Mouse (Mus musculus) ES-CJ7 (cell line): Measurements from ENCODE around the gene Hyal1.

Experiments
- DNase-seq: peaks from one replicate; pipeline ENCODE4 v3.0.0; 2011; ENCODE audit warnings: low read depth, low spot score

Hyal1 gene

GRCm38 (mm10) chr9:107576357-107577107 lies at the start of gene Hyal1:
Gene Hyal1 (plus strand): TSS chr9:107576927.
- peak; percentile 86 for DNase-seq

GRCm38 (mm10) chr9:107533791-107534407 lies 42.8 kb upstream of the Hyal1 start, which contains the start of gene Tmem115:
Gene Tmem115 (plus strand): TSS chr9:107533945.
- DNase-seq: peak; percentile 99

GRCm38 (mm10) chr9:107534408-107535202 lies 42.1 kb upstream of the Hyal1 start:
- no peak for DNase-seq

- no peak for DNase-seq
These were observed 38.5 kb upstream of the Hyal1 start for GRCm38 (mm10) chr9:107538231-107538630.

- no peak for DNase-seq
These were observed 38.0 kb upstream of the Hyal1 start for GRCm38 (mm10) chr9:107538711-107539110.

- DNase-seq: no peak
These were observed 36.8 kb upstream of the Hyal1 start for GRCm38 (mm10) chr9:107539940-107540339.

GRCm38 (mm10) chr9:107540420-107540819 lies 36.3 kb upstream of the Hyal1 start:
- no peak for DNase-seq

GRCm38 (mm10) chr9:107541005-107541404 lies 35.7 kb upstream of the Hyal1 start:
- no peak for DNase-seq

GRCm38 (mm10) chr9:107541474-107542351 lies 35.0 kb upstream of the Hyal1 start, which contains the start of the genes Cyb561d2 and Nprl2:
Gene Cyb561d2 (minus strand): TSS chr9:107542193.
Gene Nprl2 (plus strand): TSS chr9:107542226.
- peak; percentile 97 for DNase-seq

GRCm38 (mm10) chr9:107542352-107542686 lies 34.4 kb upstream of the Hyal1 start:
- DNase-seq: no peak

GRCm38 (mm10) chr9:107542721-107543120 lies 34.0 kb upstream of the Hyal1 start:
- peak; percentile 44 for DNase-seq

GRCm38 (mm10) chr9:107543299-107543698 lies 33.4 kb upstream of the Hyal1 start:
- DNase-seq: no peak

GRCm38 (mm10) chr9:107544196-107544700 lies 32.5 kb upstream of the Hyal1 start:
- DNase-seq: no peak

- no peak for DNase-seq
These were observed 32.0 kb upstream of the Hyal1 start for GRCm38 (mm10) chr9:107544729-107545128.

- DNase-seq: no peak
These were observed 31.5 kb upstream of the Hyal1 start for GRCm38 (mm10) chr9:107545199-107545598.

- peak; percentile 71 for DNase-seq
These were observed 31.1 kb upstream of the Hyal1 start for GRCm38 (mm10) chr9:107545602-107546001.

GRCm38 (mm10) chr9:107547026-107547425 lies 29.7 kb upstream of the Hyal1 start, which contains the start of gene Zmynd10:
Gene Zmynd10 (plus strand): TSS chr9:107547298.
- DNase-seq: peak; percentile 87

GRCm38 (mm10) chr9:107547957-107548356 lies 28.8 kb upstream of the Hyal1 start:
- DNase-seq: no peak

- no peak for DNase-seq
These were observed 27.9 kb upstream of the Hyal1 start for GRCm38 (mm10) chr9:107548820-107549219.

- no peak for DNase-seq
These were observed 27.2 kb upstream of the Hyal1 start for GRCm38 (mm10) chr9:107549297-107550074.
